Mouse (Mus musculus) small intestine, adult 10 weeks (tissue): ENCODE results near the gene 1700018B08Rik. TPM values are rescaled to one million over a fixed set of nuclear protein-coding genes. Genes with fewer than 3 reads are reported as not detected.

Source experiments
- polyA plus RNA-seq: library from polyadenylated mRNA; stranded (reverse); fragments of 350-450 nt; fragmentation: Illumina TruSeq; extraction: RNeasy Lipid Tissue Mini Kit (QIAGEN cat#74804); gene quantifications from one replicate; pipeline ENCODE4 v1.2.3, GENCODE M21; 2014; ENCODE audit warnings: low replicate concordance

Gene 1700018B08Rik
- polyA plus RNA-seq = not detected

DNA sequence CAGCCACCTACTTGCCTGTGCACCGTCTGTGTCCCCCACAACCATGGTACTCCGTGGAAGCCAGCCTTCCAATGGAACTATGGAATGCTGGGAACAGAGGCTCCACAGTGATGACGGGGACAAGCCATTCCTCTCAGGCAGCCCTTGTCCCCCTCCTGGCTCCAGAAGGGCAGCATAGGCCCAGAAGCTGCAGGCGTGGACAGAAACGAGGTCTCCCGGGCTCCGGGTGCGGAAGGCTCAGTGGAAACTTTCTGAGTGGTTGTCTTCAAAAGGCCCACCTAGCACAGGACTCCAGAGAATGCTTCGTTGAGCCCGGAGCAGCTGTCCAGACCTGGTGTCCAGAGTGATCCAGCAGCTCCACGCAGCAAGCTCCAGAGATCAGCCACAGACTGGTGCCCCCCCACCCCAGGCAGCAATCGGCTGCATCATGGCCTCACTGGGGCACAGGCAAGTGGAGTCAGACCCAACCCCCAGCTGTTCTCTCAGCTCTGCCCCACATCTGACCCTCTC, at the start of gene 1700018B08Rik:
1700018B08Rik (minus strand) TSS at position 45 of the 510 bp plus-strand sequence.

GRCm38 (mm10) chr8:121590203-121591177, 46.4 kb upstream of the 1700018B08Rik start, which contains the start of gene Map1lc3b:
Map1lc3b (plus strand) TSS chr8:121590361.

DNA sequence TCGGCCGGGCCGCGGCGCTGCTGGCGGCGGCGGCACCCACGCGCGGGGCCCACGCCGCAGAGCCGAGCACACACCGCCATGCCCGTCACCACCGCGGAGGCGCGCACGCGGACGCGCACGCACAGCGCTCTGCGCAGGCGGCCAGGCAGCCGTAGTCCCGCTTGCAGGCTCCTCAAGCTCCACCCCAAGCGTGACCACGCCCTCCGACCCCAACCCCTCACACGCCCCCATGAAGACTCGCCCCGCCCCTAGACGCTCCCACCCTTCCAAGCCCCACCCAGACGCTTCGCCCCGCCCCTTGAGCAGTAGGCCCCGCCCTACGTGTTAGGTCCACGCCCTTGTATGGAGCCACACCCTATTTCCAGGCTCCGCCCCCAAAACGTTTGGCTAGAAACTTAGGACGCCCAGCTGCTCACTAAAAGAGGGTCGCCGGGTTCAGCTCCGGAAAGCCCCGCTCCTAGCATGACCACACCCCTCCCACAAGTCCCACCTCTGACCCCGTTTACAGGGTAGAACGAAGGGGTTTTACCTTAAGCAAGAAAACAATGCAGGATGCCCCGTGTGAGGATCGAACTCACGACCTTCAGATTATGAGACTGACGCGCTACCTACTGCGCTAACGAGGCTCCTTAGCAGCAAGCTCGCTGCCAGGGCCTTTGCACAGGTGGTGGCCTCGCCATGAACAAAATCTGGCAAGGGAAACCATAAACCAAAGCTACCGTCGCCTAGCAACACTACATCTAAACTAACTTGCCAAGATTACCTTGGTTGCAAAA, 34.7 kb upstream of the 1700018B08Rik start, which contains the start of gene Fbxo31:
Fbxo31 (minus strand) TSS at position 131 of the 776 bp plus-strand sequence.

Other genes with a start within 250 kb of the 1700018B08Rik start
- gene Fbxo31, start 34.5 kb upstream of the 1700018B08Rik start, polyA plus RNA-seq = 1.2 TPM
- 24.1 TPM for gene Map1lc3b, start 46.0 kb upstream of the 1700018B08Rik start, polyA plus RNA-seq
- 17.2 TPM for gene Zcchc14, start 108.6 kb upstream of the 1700018B08Rik start, polyA plus RNA-seq
- not detected for gene Jph3, start 185.3 kb upstream of the 1700018B08Rik start, polyA plus RNA-seq